Mouse (Mus musculus) thymus, adult 18-20 months (tissue): ENCODE measurements around the gene 9230102O04Rik.

Experiments used
- DNase-seq, 2 experiments: peaks; one replicate each; pipeline ENCODE4 v3.0.0; 2022; ENCODE audit warnings: mixed read lengths in 2 of 2

Gene 9230102O04Rik

DNA sequence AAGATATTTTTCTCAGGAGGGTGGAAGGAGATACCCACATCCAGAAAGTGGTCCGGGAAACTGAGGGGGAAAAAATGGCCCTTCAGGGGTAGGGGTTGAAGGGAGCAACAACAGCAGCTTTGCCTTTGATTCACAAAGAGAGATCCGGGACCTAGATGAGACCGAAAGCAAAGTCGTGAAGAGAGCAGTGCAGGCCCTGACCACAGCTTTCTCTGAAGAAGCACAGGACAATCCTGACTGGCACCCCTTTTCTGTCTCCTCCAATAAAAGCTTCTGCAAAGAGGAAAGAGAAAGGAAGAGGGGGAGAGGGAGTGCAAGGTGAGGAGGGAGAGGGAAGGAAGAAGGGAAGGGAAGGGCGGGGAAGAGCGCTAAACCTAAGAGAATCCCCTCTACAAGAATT is 17.5 kb downstream of the 9230102O04Rik start:
- DNase-seq: peak in 1 of 2 experiments; percentile 29

DNA sequence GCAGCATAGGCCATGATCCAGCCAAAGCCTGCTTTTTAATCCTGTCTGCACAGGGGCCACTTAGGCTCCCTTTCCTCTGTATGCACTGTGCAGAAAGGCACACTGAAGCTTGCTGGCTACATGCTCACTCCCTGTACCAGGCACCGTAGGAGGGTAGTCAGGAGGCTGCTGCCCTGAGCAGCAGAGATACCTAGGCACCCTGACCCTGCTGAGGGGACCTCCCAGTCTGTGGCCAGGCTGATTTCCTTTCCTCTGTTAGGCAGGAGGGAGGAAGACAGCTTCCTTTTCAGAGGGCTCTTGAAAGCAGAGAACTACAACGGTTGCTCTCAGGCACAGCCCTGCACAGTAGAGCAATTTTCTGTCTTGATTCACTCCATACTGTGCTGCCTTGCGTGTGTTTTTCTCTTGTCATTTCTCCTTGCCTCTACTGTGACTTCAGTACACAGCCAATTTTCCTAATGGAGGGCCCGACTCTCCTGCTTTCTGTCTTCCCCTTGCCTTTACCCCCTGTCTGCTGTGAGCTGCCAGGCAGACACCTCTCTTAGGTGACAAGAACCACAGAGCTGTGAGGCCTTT is 18.1 kb downstream of the 9230102O04Rik start:
- peak; percentile 34 to 56 for DNase-seq

DNA sequence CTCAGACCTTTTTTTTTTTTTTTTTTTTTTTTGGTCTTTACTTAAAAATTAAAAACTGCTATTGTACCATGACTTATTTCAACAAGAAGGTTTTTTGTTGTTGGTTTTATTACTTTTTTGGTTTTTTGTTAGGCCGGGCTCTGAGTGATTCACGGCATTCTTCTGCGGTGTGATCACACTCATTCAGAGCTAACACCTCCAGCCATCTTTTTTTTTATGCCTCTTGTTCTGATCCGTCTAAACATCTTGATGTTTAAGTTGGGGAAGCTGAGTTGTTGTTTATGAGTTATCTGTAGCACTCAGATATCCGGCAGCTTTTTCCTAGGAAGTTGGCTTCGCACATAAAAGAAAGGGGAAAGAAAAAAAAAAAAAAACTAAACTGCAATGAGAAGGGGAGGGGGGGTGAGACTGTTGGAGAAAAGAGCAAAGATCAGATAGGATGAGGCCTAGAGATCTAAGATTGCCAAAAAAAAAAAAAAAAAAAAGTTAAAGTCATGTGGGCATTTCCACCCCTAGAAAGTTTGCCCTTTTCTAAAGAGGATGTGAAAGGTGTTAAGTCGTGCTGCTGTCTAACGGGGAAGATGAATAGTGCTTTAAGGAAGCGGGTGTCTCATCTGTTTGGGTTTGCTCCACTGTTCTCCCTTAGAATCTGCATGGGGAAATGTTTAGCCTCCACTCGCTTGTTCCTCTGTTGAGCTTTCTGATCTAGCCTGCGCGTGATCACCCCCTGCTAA is 22.1 kb downstream of the 9230102O04Rik start:
- no peak for DNase-seq

DNA sequence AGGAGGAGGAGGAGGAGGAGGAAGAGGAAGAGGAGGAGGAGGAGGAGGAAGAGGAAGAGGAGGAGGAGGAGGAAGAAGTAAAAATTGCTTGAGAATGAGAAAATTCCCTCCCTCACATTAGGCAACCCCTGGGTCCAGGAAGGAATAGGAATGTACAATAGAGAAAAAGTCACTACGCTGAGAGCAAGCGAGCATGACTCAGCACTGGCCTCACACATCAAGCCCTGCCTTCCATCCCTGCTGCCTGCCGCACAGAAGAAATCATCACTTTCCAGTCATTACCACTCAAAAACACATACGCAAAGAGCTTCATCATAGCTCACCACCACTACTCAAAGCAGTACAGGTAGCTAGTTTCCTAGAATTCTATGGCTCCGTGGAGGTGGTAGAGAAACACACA is 28.6 kb downstream of the 9230102O04Rik start:
- no peak for DNase-seq

DNA sequence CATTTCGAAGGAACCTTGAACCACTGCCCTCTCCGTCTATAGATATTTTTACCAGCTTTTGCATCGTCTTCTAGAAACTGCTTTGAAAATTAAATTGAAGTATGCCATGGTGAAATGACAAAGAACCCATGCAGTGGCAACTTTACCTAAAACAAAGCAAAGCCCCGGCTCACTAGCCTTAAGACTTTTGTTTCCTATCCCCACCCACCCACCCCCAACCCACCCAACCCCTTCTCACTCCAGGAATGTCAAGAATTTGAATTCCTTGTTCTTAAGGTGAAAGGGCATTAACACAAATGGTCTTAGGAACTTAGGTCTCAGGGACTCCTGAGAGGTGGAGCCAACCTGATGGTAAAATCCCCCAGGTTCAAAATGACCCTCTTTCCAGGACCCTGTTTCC is 33.5 kb downstream of the 9230102O04Rik start:
- no peak for DNase-seq

DNA sequence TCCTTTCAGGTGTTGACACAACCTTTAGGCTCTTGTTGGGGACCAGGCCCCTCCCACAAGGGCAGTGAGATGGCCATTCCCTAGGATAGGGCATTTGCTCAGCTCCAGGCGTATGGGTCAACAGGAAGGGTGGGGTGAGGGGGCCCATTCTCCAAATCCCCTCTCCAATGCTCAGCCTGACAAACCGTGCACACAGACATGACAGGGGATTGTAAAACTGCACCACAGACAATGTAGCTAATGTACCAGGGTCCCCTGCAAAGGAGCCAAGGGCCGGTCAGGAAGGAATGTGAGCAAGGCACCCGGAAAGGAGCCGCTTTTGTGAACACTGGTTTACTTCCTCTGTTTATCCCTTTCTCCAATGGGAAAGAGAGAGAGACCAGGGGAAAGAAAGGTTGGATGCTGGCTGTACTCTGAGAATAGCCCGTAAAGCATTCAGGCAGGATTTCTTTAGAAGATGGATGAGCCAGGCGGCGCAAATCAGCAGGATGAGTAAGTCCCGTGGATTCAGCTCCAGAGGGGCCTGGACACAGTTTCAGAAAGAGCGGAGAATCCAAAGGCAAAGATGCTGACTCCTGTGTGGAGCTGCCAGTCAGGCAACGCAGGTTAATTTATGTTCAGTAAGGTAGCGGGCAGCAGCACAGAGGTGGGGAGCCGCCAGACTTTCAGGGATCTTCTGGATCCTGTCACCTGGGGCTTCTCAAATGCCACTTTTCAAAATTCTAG is 36.3 kb downstream of the 9230102O04Rik start:
- no peak for DNase-seq

DNA sequence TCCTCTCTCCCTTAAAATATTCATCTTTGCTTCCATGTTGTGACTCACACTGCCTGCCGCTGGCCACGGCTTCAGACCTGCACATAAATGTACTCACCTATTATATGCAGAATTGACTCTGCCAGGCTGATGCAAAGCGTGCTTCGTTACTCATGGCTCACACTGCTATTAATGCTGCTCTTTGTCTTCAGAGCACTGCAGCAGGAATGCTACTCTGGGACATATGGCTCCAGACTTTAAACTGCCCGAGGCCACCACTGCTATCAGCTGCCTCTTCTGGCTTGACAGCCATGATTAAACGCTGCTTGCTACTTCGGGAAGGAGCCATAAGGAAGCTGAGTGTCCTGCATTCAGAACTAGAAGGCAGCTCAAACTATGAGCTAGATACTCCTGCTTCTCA is 54.1 kb downstream of the 9230102O04Rik start:
- DNase-seq: no peak

DNA sequence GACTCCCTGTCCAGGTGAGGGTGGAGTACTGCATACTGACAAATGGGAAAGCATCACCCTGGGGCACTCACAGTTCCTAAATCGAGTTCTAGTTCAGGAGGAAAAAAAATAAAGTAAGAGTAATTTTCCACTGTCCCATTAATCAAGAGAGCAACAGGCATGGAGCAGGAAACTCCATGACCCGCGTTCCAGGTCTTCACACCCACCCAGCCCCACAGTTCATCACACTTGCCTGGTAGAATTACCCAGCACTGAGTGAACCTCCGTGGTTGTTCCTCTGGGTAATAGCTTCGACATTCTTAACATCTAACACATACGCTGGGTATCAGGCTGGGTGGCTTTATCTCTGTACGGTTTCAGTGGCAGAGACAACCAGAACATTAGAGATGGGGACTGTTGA is 55.6 kb downstream of the 9230102O04Rik start:
- no peak for DNase-seq
